Mouse (Mus musculus) kidney, adult 2 months (tissue): ENCODE measurements around the gene Rps6kb2. TPM values are rescaled to one million over a fixed set of nuclear protein-coding genes. Genes with fewer than 3 reads are reported as not detected.

Experiments
- DNase-seq: peaks from one replicate; pipeline ENCODE4 v3.0.0; 2021
- H3K27ac ChIP-seq: fragments of 200-500 bp; 2 replicates; pipeline ENCODE4 v1.5.1; 2012; ENCODE audit warnings: low read depth, low read length, control low read depth, inconsistent platforms; ENCODE audit not compliant: insufficient read depth
- H3K27me3 ChIP-seq: fragments of 200-500 bp; replicated peaks from 2 replicates; pipeline ENCODE4 v1.6.1; 2012; ENCODE audit warnings: mild to moderate bottlenecking, moderate library complexity, low read length, inconsistent platforms; ENCODE audit not compliant: control insufficient read depth, insufficient read depth
- H3K36me3 ChIP-seq: fragments of 200-500 bp; 2 replicates; pipeline ENCODE4 v1.6.1; 2012; ENCODE audit warnings: mild to moderate bottlenecking, moderate library complexity, low read length, inconsistent platforms; ENCODE audit not compliant: control insufficient read depth, insufficient read depth
- H3K4me1 ChIP-seq: fragments of 200-500 bp; 2 replicates; pipeline ENCODE4 v1.6.1; 2011; ENCODE audit warnings: low read length; ENCODE audit not compliant: control insufficient read depth, insufficient read depth
- H3K4me3 ChIP-seq: fragments of 200-500 bp; 2 replicates; pipeline ENCODE4 v1.5.1; 2011; ENCODE audit warnings: mild to moderate bottlenecking, low read depth, low read length, control low read depth; ENCODE audit not compliant: insufficient read depth
- CTCF ChIP-seq: fragments of 200-500 bp; conservative IDR thresholded peaks from 2 replicates; pipeline ENCODE4 v1.5.1; 2011; ENCODE audit warnings: low read depth, mild to moderate bottlenecking, control low read depth, low read length, moderate library complexity, mixed read lengths; ENCODE audit not compliant: insufficient read depth, insufficient read length
- POLR2A ChIP-seq: fragments of 200-500 bp; IDR thresholded peaks from one replicate; pipeline ENCODE4 v1.6.1; 2011; ENCODE audit warnings: low read depth, low read length, control low read depth
- WGBS: fragments of 180-500 bp; shearing (Covaris S2); methylation state at CpG from one replicate; pipeline ENCODE4 v1.1.7; 2018; 5-methylcytosine and 5-hydroxymethylcytosine counted together
- polyA plus RNA-seq: library from polyadenylated mRNA; depleted of rRNA; stranded (reverse); fragments of >200 nt; gene quantifications from 2 replicates; pipeline ENCODE4 v1.2.3, GENCODE M21; 2012; rRNA removed

Rps6kb2 gene
- polyA plus RNA-seq, 1 experiment, result 41.0 TPM

- Histone ChIP-seq H3K27ac (no peak overlapping the region), H3K4me3 (no peak overlapping the region), H3K27me3 (no peaks in the 10 kb centered on the region), H3K4me1 (peaks cover 19% of the 10 kb centered on the region), H3K36me3 (no peaks in the 10 kb centered on the region)
- TF ChIP-seq POLR2A (no peak), CTCF (no peak)
- DNase-seq, result no peak
- WGBS, result 82% methylated on average over 10 of the region's 10 CpGs
Observed at GRCm38 (mm10) chr19:4114551-4114950, 48.6 kb downstream of the Rps6kb2 start.

- Histone ChIP-seq H3K4me1 (peaks cover 19% of the 10 kb centered on the region), H3K36me3 (no peaks in the 10 kb centered on the region), H3K27ac (peak overlapping the region; percentile 65), H3K27me3 (no peaks in the 10 kb centered on the region), H3K4me3 (no peak overlapping the region)
- WGBS, result 9% methylated on average over 5 of the region's 5 CpGs
- no peak for TF ChIP-seq CTCF
- TF ChIP-seq POLR2A, result no peak
- DNase-seq, result peak; percentile 66
Observed at GRCm38 (mm10) chr19:4113806-4114230, 49.3 kb downstream of the Rps6kb2 start.

- H3K27ac ChIP-seq, result peak overlapping the region; percentile 65
- peaks cover 19% of the 10 kb centered on the region for H3K4me1 ChIP-seq
- TF ChIP-seq POLR2A (no peak), CTCF (no peak)
- no peaks in the 10 kb centered on the region for H3K36me3 ChIP-seq
- no peaks in the 10 kb centered on the region for H3K27me3 ChIP-seq
- WGBS, result 14% methylated on average over 13 of the region's 13 CpGs
- no peak overlapping the region for H3K4me3 ChIP-seq
- DNase-seq, result peak; percentile 92
Observed at GRCm38 (mm10) chr19:4113186-4113805, 49.9 kb downstream of the Rps6kb2 start.

GRCm38 (mm10) chr19:4112063-4112960, 50.8 kb downstream of the Rps6kb2 start:
- TF ChIP-seq CTCF (no peak), POLR2A (no peak)
- WGBS, result 95% methylated on average over 26 of the region's 26 CpGs
- no peak for DNase-seq
- H3K27ac ChIP-seq, result peak overlapping the region; percentile 65; the same call in 1 of the 2 replicates
- H3K4me1 ChIP-seq, result peaks cover 19% of the 10 kb centered on the region
- H3K4me3 ChIP-seq, result no peak overlapping the region
- no peaks in the 10 kb centered on the region for H3K27me3 ChIP-seq
- no peaks in the 10 kb centered on the region for H3K36me3 ChIP-seq

DNA sequence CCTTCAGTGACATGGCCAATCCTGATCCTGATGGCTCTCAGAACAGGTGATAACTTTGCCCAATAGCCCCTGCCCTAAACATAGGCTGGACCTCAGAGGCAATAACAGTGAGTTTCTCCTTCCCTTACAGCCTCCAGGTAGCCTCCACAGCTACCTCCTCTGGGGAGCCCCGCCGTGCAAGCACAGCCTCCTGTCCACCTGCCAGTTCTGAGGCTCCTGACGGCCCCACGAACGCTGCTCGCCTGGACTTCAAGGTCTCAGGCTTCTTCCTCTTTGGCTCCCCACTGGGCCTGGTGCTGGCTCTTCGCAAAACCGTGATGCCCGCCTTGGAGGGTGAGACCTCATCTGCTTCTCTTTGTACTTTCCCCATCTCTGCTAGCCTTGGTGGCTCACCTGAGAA, 54.6 kb downstream of the Rps6kb2 start:
- WGBS, result 91% methylated on average over 9 of the region's 9 CpGs
- Histone ChIP-seq H3K27me3 (no peaks in the 10 kb centered on the region), H3K4me1 (peaks cover 11% of the 10 kb centered on the region), H3K27ac (no peak overlapping the region), H3K4me3 (no peak overlapping the region), H3K36me3 (no peaks in the 10 kb centered on the region)
- TF ChIP-seq POLR2A (no peak), CTCF (no peak)
- no peak for DNase-seq

DNA sequence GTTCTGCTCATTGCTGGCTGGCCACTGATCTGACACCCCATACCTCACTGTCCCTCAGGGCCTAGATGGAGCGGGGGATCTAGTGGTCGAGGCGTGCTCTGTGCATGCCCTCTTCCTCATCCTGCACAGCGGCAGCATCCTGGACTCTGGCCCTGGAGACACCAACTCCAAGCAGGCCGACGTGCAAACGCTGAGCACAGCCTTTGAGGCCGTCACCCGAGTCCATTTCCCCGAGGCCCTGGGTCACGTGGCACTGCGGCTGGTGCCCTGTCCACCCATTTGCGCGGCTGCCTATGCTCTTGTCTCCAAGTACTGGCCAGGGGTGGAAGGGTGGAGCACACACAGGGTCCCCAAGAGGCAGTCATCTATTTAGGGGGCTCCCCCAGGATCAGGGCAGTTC, 56.5 kb downstream of the Rps6kb2 start:
- 74% methylated on average over 14 of the region's 14 CpGs for WGBS
- H3K27me3 ChIP-seq, result no peaks in the 10 kb centered on the region
- H3K27ac ChIP-seq, result no peak overlapping the region
- no peak overlapping the region for H3K4me3 ChIP-seq
- H3K36me3 ChIP-seq, result no peaks in the 10 kb centered on the region
- TF ChIP-seq CTCF, result no peak
- TF ChIP-seq POLR2A, result no peak
- H3K4me1 ChIP-seq, result no peaks in the 10 kb centered on the region
- DNase-seq, result peak; percentile 52

- WGBS, result 85% methylated on average over 16 of the region's 16 CpGs
- Histone ChIP-seq H3K4me3 (no peak overlapping the region), H3K36me3 (no peaks in the 10 kb centered on the region), H3K4me1 (no peaks in the 10 kb centered on the region), H3K27ac (no peak overlapping the region), H3K27me3 (no peaks in the 10 kb centered on the region)
- no peak for DNase-seq
- TF ChIP-seq CTCF (no peak), POLR2A (no peak)
Observed at GRCm38 (mm10) chr19:4104675-4105194, 58.4 kb downstream of the Rps6kb2 start.

Other genes with a start within 250 kb of the Rps6kb2 start
- 17.4 and 19.4 TPM in 2 replicates for gene Aldh3b1, start 233.5 kb downstream of the Rps6kb2 start, polyA plus RNA-seq
- 52.3 and 55.7 TPM in 2 replicates for gene Unc93b1, start 228.2 kb downstream of the Rps6kb2 start, polyA plus RNA-seq
- gene Aldh3b3, start 204.7 kb downstream of the Rps6kb2 start, polyA plus RNA-seq, result 4.7 and 9.2 TPM in 2 replicates
- 2.6 and 3.9 TPM in 2 replicates for gene Aldh3b2, start 191.0 kb downstream of the Rps6kb2 start, polyA plus RNA-seq
- 1,670 and 2,218 TPM in 2 replicates for gene Acy3, start 176.8 kb downstream of the Rps6kb2 start, polyA plus RNA-seq
- gene Tbx10, start 170.6 kb downstream of the Rps6kb2 start, polyA plus RNA-seq, result 0.31 and 0.75 TPM in 2 replicates
- 19.9 and 20.9 TPM in 2 replicates for gene Nudt8, start 162.8 kb downstream of the Rps6kb2 start, polyA plus RNA-seq
- 1.2 and 1.7 TPM in 2 replicates for gene Gm49405, start 162.7 kb downstream of the Rps6kb2 start, polyA plus RNA-seq
- 5.1 and 5.5 TPM in 2 replicates for gene Doc2g, start 160.0 kb downstream of the Rps6kb2 start, polyA plus RNA-seq
- 471 and 532 TPM in 2 replicates for gene Ndufv1, start 150.5 kb downstream of the Rps6kb2 start, polyA plus RNA-seq
- gene Gstp1, start 125.4 kb downstream of the Rps6kb2 start, polyA plus RNA-seq, result 686 and 745 TPM in 2 replicates
- 11.5 and 36.0 TPM in 2 replicates for gene Gstp2, start 117.3 kb downstream of the Rps6kb2 start, polyA plus RNA-seq
- gene Gstp3, start 103.8 kb downstream of the Rps6kb2 start, polyA plus RNA-seq, result 0.72 and 2.3 TPM in 2 replicates
- 0.66 and 0.92 TPM in 2 replicates for gene Cabp2, start 81.8 kb downstream of the Rps6kb2 start, polyA plus RNA-seq
- 134 and 138 TPM in 2 replicates for gene Cdk2ap2, start 66.2 kb downstream of the Rps6kb2 start, polyA plus RNA-seq
- gene Pitpnm1, start 63.4 kb downstream of the Rps6kb2 start, polyA plus RNA-seq, result 41.6 and 46.3 TPM in 2 replicates
- 80.5 and 96.2 TPM in 2 replicates for gene Aip, start 37.5 kb downstream of the Rps6kb2 start, polyA plus RNA-seq
- gene Gpr152, start 23.6 kb downstream of the Rps6kb2 start, polyA plus RNA-seq, result 0.03 and 0.05 TPM in 2 replicates
- gene Cabp4, start 19.3 kb downstream of the Rps6kb2 start, polyA plus RNA-seq, result 0.12 and 0.20 TPM in 2 replicates
- gene Coro1b, start 14.7 kb downstream of the Rps6kb2 start, polyA plus RNA-seq, result 176 and 181 TPM in 2 replicates
- gene Ptprcap, start 9.8 kb downstream of the Rps6kb2 start, polyA plus RNA-seq, result 4.7 and 20.0 TPM in 2 replicates
- gene Carns1, start 12.1 kb upstream of the Rps6kb2 start, polyA plus RNA-seq, result 3.8 and 4.0 TPM in 2 replicates
- 2.3 and 9.1 TPM in 2 replicates for gene Tbc1d10c, start 27.9 kb upstream of the Rps6kb2 start, polyA plus RNA-seq
- 484 and 509 TPM in 2 replicates for gene Ppp1ca, start 28.7 kb upstream of the Rps6kb2 start, polyA plus RNA-seq
- gene Rad9a, start 38.3 kb upstream of the Rps6kb2 start, polyA plus RNA-seq, result 18.4 and 19.2 TPM in 2 replicates
- 13.6 TPM in 2 replicates for gene Clcf1, start 50.9 kb upstream of the Rps6kb2 start, polyA plus RNA-seq
- gene AC109138.7, start 51.0 kb upstream of the Rps6kb2 start, polyA plus RNA-seq, result 3.4 TPM in 1 of 2 replicates, not detected in the other
- gene Pold4, start 68.5 kb upstream of the Rps6kb2 start, polyA plus RNA-seq, result 96.1 and 99.8 TPM in 2 replicates
- 39.0 and 61.4 TPM in 2 replicates for gene Ssh3, start 105.8 kb upstream of the Rps6kb2 start, polyA plus RNA-seq
- gene Ankrd13d, start 119.8 kb upstream of the Rps6kb2 start, polyA plus RNA-seq, result 4.2 and 5.1 TPM in 2 replicates
- 56.7 and 60.3 TPM in 2 replicates for gene Grk2, start 142.9 kb upstream of the Rps6kb2 start, polyA plus RNA-seq
- 74.3 and 89.5 TPM in 2 replicates for gene Kdm2a, start 234.9 kb upstream of the Rps6kb2 start, polyA plus RNA-seq